ENCODE assay signal across 8 mouse cellular contexts in the genomic region with DNA sequence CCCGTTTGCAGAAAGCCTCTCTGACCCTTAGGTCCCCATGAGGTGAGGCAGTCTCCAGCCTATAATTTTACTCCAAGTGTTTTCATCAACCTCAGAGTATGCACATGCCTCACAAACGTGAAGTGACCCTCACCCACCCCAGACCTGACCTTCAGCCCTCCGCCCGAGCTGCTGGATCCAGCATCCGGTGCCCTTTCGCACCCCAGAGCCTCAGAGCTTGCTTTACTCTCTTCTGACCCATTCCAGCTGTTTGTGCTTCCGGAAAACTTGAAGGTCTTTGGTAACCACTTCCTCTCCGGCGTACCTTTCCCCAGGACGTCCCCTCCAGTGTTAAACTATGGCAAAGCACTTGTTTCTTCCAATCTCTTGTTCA. TPM values are rescaled to one million over a fixed set of nuclear protein-coding genes. Genes with fewer than 3 reads are reported as not detected.
DNase-seq lines count a peak whose midpoint lies in the region; ATAC-seq and TF ChIP-seq lines count a peak whose summit lies in the region.

No protein-coding gene starts in this region.

- peak overlapping the region; percentile 27; the same call in 1 of the 2 replicates for H3K27ac ChIP-seq in CH12.LX (ENCODE audit: insufficient read depth, low read depth)
- H3K27ac ChIP-seq in forebrain, embryonic 16.5 days (ENCODE audit: low read length): no peak overlapping the region
- no peak overlapping the region for H3K27ac ChIP-seq in limb, embryonic 11.5 days (replicated peaks; ENCODE audit: low read depth, low read length)
- no peak overlapping the region for H3K27ac ChIP-seq in midbrain, postnatal 0 days (ENCODE audit: low read depth, low read length)

- intact Hi-C loops in gastrocnemius, postnatal 14 days (cut with DNase I; ENCODE audit: low total_unique reads): no loop called here

- H3K4me3 ChIP-seq in CH12.LX (replicated peaks in 1 of 3; ENCODE audit: low read depth in 2 of 3, low read length in 2 of 3, poor library complexity in 1 of 3): peak overlapping the region; percentile 60 to 91 (median 68)
- peak overlapping the region; percentile 62 for H3K4me3 ChIP-seq in forebrain, embryonic 16.5 days (replicated peaks; ENCODE audit: low read length)
- peak overlapping the region; percentile 82 for H3K4me3 ChIP-seq in limb, embryonic 11.5 days (ENCODE audit: low read depth, low read length)
- peak overlapping the region; percentile 74 for H3K4me3 ChIP-seq in midbrain, postnatal 0 days (ENCODE audit: low read depth, low read length)

- peaks cover 2% of the 10 kb centered on the region for H3K27me3 ChIP-seq in CH12.LX (replicated peaks)
- peaks cover 5% of the 10 kb centered on the region; the same call in 1 of the 2 replicates for H3K27me3 ChIP-seq in forebrain, embryonic 16.5 days (replicated peaks; ENCODE audit: control insufficient read depth, insufficient read depth, low read length)
- H3K27me3 ChIP-seq in limb, embryonic 11.5 days (ENCODE audit: control insufficient read depth, insufficient read depth, low read length): no peaks in the 10 kb centered on the region
- H3K27me3 ChIP-seq in midbrain, postnatal 0 days (ENCODE audit: insufficient read depth, low read length): no peaks in the 10 kb centered on the region

- ATAC-seq in forebrain, embryonic 16.5 days: no peak
- no peak; the same call in 1 of the 2 replicates for ATAC-seq in limb, embryonic 11.5 days (ENCODE audit: insufficient number of reproducible peaks, low FRiP score, low TSS enrichment, low read depth)
- ATAC-seq in midbrain, postnatal 0 days (ENCODE audit: low FRiP score): no peak

- dilution Hi-C loops in CH12.LX (cut with MboI; ENCODE audit: extremely low pct_ligation_motif_present, extremely low pct_unique_long_range_greater_than_20kb, low sequenced_read_pairs): no loop called here

- H3K9ac ChIP-seq in CH12.LX (ENCODE audit: insufficient read depth, low read depth): peak overlapping the region; percentile 76
- H3K9ac ChIP-seq in forebrain, embryonic 16.5 days (replicated peaks; ENCODE audit: low read depth, low read length): peak overlapping the region; percentile 64
- H3K9ac ChIP-seq in limb, embryonic 11.5 days (ENCODE audit: low read length): peak overlapping the region; percentile 58; the same call in 1 of the 2 replicates
- peak overlapping the region; percentile 64 for H3K9ac ChIP-seq in midbrain, postnatal 0 days (replicated peaks; ENCODE audit: low read length, poor library complexity, severe bottlenecking)

- DNase-seq in embryo, embryonic 10 days (ENCODE audit: low spot score): peak; percentile 54
- no peak for DNase-seq in embryo, embryonic 9.5 days (ENCODE audit: extremely low spot score)
- DNase-seq in CH12.LX (ENCODE audit: extremely low read depth): peak; percentile 58
- DNase-seq in limb, embryonic 11.5 days (ENCODE audit: low spot score): no peak
- DNase-seq in midbrain, postnatal 0 days (ENCODE audit: low spot score): no peak
- DNase-seq in gastrocnemius, postnatal 14 days: no peak
- DNase-seq in ovary, postnatal 36 days (ENCODE audit: low spot score): no peak

- TF ChIP-seq POLR2A in CH12.LX (IDR thresholded peaks at IDR 0.05; ENCODE audit: low read depth, low read length): no peak

- peaks cover 14 to 43% of the 10 kb centered on the region in 2 experiments for H3K4me1 ChIP-seq in CH12.LX (ENCODE audit: control insufficient read depth in 1 of 2, insufficient read depth in 2 of 2)
- H3K4me1 ChIP-seq in forebrain, embryonic 16.5 days (replicated peaks; ENCODE audit: control insufficient read depth, insufficient read depth, low read length): peaks cover 9% of the 10 kb centered on the region
- H3K4me1 ChIP-seq in limb, embryonic 11.5 days (ENCODE audit: control insufficient read depth, insufficient read depth, low read length): peaks cover 18% of the 10 kb centered on the region
- H3K4me1 ChIP-seq in midbrain, postnatal 0 days (ENCODE audit: insufficient read depth, low read length): no peaks in the 10 kb centered on the region

- TF ChIP-seq CTCF in CH12.LX (conservative IDR thresholded peaks at IDR 0.05 in 1 of 2, IDR thresholded peaks at IDR 0.05 in 1 of 2; ENCODE audit: low read depth in 2 of 2, low read length in 2 of 2): no peak
- TF ChIP-seq CTCF in midbrain, postnatal 0 days (IDR thresholded peaks at IDR 0.05): no peak

- H3K9me3 ChIP-seq in CH12.LX (replicated peaks; ENCODE audit: low read length): no peaks in the 10 kb centered on the region
- H3K9me3 ChIP-seq in forebrain, embryonic 16.5 days (ENCODE audit: control insufficient read depth, low read length): no peaks in the 10 kb centered on the region
- no peaks in the 10 kb centered on the region for H3K9me3 ChIP-seq in limb, embryonic 11.5 days (ENCODE audit: control insufficient read depth, low read length)
- H3K9me3 ChIP-seq in midbrain, postnatal 0 days (ENCODE audit: low read length): no peaks in the 10 kb centered on the region

- H3K79me2 ChIP-seq in CH12.LX (replicated peaks; ENCODE audit: control insufficient read depth, extremely low read depth, insufficient read depth, poor library complexity, severe bottlenecking): peaks cover 12% of the 10 kb centered on the region

- peak overlapping the region; percentile 73 for H3K4me2 ChIP-seq in CH12.LX (ENCODE audit: insufficient read depth, low read depth, poor library complexity, severe bottlenecking)
- H3K4me2 ChIP-seq in forebrain, embryonic 16.5 days (ENCODE audit: low read length): peak overlapping the region; percentile 80
- H3K4me2 ChIP-seq in limb, embryonic 11.5 days (ENCODE audit: low read depth, severe bottlenecking): peak overlapping the region; percentile 75
- peak overlapping the region; percentile 97 for H3K4me2 ChIP-seq in midbrain, postnatal 0 days (ENCODE audit: low read depth, low read length, poor library complexity, severe bottlenecking)

- no peak for TF ChIP-seq EP300 in CH12.LX (IDR thresholded peaks at IDR 0.05; ENCODE audit: low read length)

- in situ Hi-C loops in CH12.LX (cut with MboI; ENCODE audit: low pct_ligation_motif_present, low pct_unique_long_range_greater_than_20kb, low sequenced_read_pairs): no loop called here

- TF ChIP-seq RAD21 in CH12.LX (IDR thresholded peaks at IDR 0.05; ENCODE audit: low read depth, low read length): no peak

- H3K36me3 ChIP-seq in CH12.LX (replicated peaks in 1 of 2; ENCODE audit: control insufficient read depth in 1 of 2, insufficient read depth in 1 of 2, low read length in 1 of 2): peaks cover 0 to 14% of the 10 kb centered on the region in 2 experiments
- H3K36me3 ChIP-seq in forebrain, embryonic 16.5 days (ENCODE audit: control insufficient read depth, insufficient read depth): no peaks in the 10 kb centered on the region
- no peaks in the 10 kb centered on the region for H3K36me3 ChIP-seq in limb, embryonic 11.5 days (ENCODE audit: control insufficient read depth, insufficient read depth, low read length)
- no peaks in the 10 kb centered on the region for H3K36me3 ChIP-seq in midbrain, postnatal 0 days (ENCODE audit: insufficient read depth, low read length)

- WGBS in forebrain, embryonic 16.5 days: 36% methylated on average over 10 of the region's 10 CpGs
- WGBS in limb, embryonic 11.5 days: 13% methylated on average over 10 of the region's 10 CpGs
- WGBS in midbrain, postnatal 0 days: 36% methylated on average over 10 of the region's 10 CpGs

TF ChIP-seq in CH12.LX, 34 proteins besides CTCF, POLR2A, EP300 and RAD21:
- TF ChIP-seq USF2 (conservative IDR thresholded peaks at IDR 0.05; ENCODE audit: low read depth, low read length): no peak
- TF ChIP-seq IRF4 (IDR thresholded peaks at IDR 0.05; ENCODE audit: low read depth, low read length): no peak
- no peak for TF ChIP-seq CHD1 (IDR thresholded peaks at IDR 0.05; ENCODE audit: low read depth, low read length)
- no peak for TF ChIP-seq ETS1 (conservative IDR thresholded peaks at IDR 0.05; ENCODE audit: low read depth, low read length)
- TF ChIP-seq PAX5 (IDR thresholded peaks at IDR 0.05; ENCODE audit: low read length): no peak
- no peak for TF ChIP-seq TBP (conservative IDR thresholded peaks at IDR 0.05; ENCODE audit: low read depth, low read length)
- TF ChIP-seq MEF2A (IDR thresholded peaks at IDR 0.05; ENCODE audit: borderline replicate concordance, low read depth, low read length): no peak
- TF ChIP-seq ZMIZ1 (IDR thresholded peaks at IDR 0.05; ENCODE audit: low read depth, low read length): no peak
- no peak for TF ChIP-seq POLR2AphosphoS2 (IDR thresholded peaks at IDR 0.05; ENCODE audit: low read depth, low read length)
- TF ChIP-seq JUND (conservative IDR thresholded peaks at IDR 0.05; ENCODE audit: low read depth, low read length): no peak
- TF ChIP-seq HCFC1 (IDR thresholded peaks at IDR 0.05; ENCODE audit: low read depth, low read length): no peak
- TF ChIP-seq ZKSCAN1 (IDR thresholded peaks at IDR 0.05; ENCODE audit: borderline replicate concordance, low read depth, low read length): no peak
- TF ChIP-seq SIN3A (IDR thresholded peaks at IDR 0.05; ENCODE audit: low read length): no peak
- no peak for TF ChIP-seq MAFK (IDR thresholded peaks at IDR 0.05; ENCODE audit: insufficient replicate concordance, low read length)
- no peak for TF ChIP-seq MAZ (IDR thresholded peaks at IDR 0.05; ENCODE audit: low read depth, low read length)
- TF ChIP-seq ELF1 (IDR thresholded peaks at IDR 0.05; ENCODE audit: low read depth, low read length): no peak
- no peak for TF ChIP-seq ZNF384 (IDR thresholded peaks at IDR 0.05; ENCODE audit: low read depth, low read length)
- no peak for TF ChIP-seq CHD2 (IDR thresholded peaks at IDR 0.05; ENCODE audit: low read length)

RNA-seq across cellular contexts. Expression of a gene that starts 0.9 kb away (rescaled TPM):
- total RNA-seq in CH12.LX (2012; rRNA removed) (43.7 and 74.4 TPM in 2 replicates), CH12.LX (2014; rRNA removed) (70.0 and 77.8 TPM in 2 replicates)
- 109 and 110 TPM in 2 replicates for polyA plus RNA-seq in CH12.LX (2012; ENCODE audit: insufficient read length, low read depth)
- polyA plus RNA-seq in forebrain, embryonic 16.5 days (2015; fragmentation: Nextera tagmentation; extraction: Ambion mirVana): 14.3 and 14.5 TPM in 2 replicates
- 121 and 131 TPM in 2 replicates for polyA plus RNA-seq in limb, embryonic 11.5 days (2014; fragmentation: Nextera tagmentation; extraction: Ambion mirVana)
- 9.5 and 11.4 TPM in 2 replicates for total RNA-seq in midbrain, postnatal 0 days (2014; rRNA removed)
- 13.2 and 13.4 TPM in 2 replicates for polyA plus RNA-seq in midbrain, postnatal 0 days (2015; fragmentation: Nextera tagmentation; extraction: Ambion mirVana)
- total RNA-seq in gastrocnemius, postnatal 14 days (2021): 1 to 10 TPM; 1.2 to 2.1 TPM

Comparison
In these comparisons a context has a peak if more than half of its experiments do, and no peak if none do; other contexts are left out.
1. DNase-seq: peak in embryo, embryonic 10 days (single experiment) and CH12.LX (single experiment); none in embryo, embryonic 9.5 days (single experiment), limb, embryonic 11.5 days (single experiment), midbrain, postnatal 0 days (single experiment), gastrocnemius, postnatal 14 days (single experiment) and ovary, postnatal 36 days (single experiment).
2. Peak in every context shown above with its lines, with median percentiles within 50 percentile points of each other: H3K4me2 ChIP-seq, H3K4me3 ChIP-seq and H3K9ac ChIP-seq.